ENCODE assay signal across 8 mouse cellular contexts in genomic region chr4:74251348-74252244, GRCm38 (mm10). TPM values are rescaled to one million over a fixed set of nuclear protein-coding genes. Genes with fewer than 3 reads are reported as not detected.
DNase-seq lines count a peak whose midpoint lies in the region; ATAC-seq lines count a peak whose summit lies in the region.

No protein-coding gene starts in this region.

- WGBS in heart, embryonic 10.5 days, result under 1% methylated on average over 68 of the region's 68 CpGs
- under 1% methylated on average over 64 of the region's 68 CpGs for WGBS in kidney, embryonic 15.5 days

- H3K27me3 ChIP-seq in heart, embryonic 10.5 days (ENCODE audit: insufficient read depth, poor library complexity, severe bottlenecking), result no peaks in the 10 kb centered on the region
- no peaks in the 10 kb centered on the region for H3K27me3 ChIP-seq in kidney, embryonic 15.5 days

- DNase-seq in B cell, adult 2 months, result peak; percentile 95 to 96
- DNase-seq in brain, adult 2 months (ENCODE audit: low read depth, low spot score), result peak; percentile 99
- peak; percentile 97 for DNase-seq in heart, embryonic 10.5 days (ENCODE audit: low spot score)
- peak; percentile 95 for DNase-seq in liver
- DNase-seq in spleen, postnatal 4 days (ENCODE audit: low spot score in 2 of 2), result peak; percentile 91 to 96

- peak overlapping the region; percentile 89 for H3K4me3 ChIP-seq in heart, embryonic 10.5 days
- H3K4me3 ChIP-seq in kidney, embryonic 15.5 days (replicated peaks), result peak overlapping the region; percentile 92

- no peaks in the 10 kb centered on the region for H3K9me3 ChIP-seq in heart, embryonic 10.5 days
- no peaks in the 10 kb centered on the region for H3K9me3 ChIP-seq in kidney, embryonic 15.5 days (replicated peaks)

- peak; percentile 95 for ATAC-seq in erythroblast, adult 5-6 weeks (replicated peaks; ENCODE audit: low FRiP score, poor library complexity, severe bottlenecking)
- peak; percentile 98 for ATAC-seq in kidney, embryonic 15.5 days (replicated peaks; ENCODE audit: low FRiP score)
- ATAC-seq in monocyte, adult 5-6 weeks (replicated peaks; ENCODE audit: insufficient number of reproducible peaks, low FRiP score, low TSS enrichment, poor library complexity, severe bottlenecking), result peak; percentile 88

- peak overlapping the region; percentile 90 for H3K27ac ChIP-seq in heart, embryonic 10.5 days
- peak overlapping the region; percentile 89 for H3K27ac ChIP-seq in kidney, embryonic 15.5 days

- H3K9ac ChIP-seq in kidney, embryonic 15.5 days, result peak overlapping the region; percentile 83

- H3K4me2 ChIP-seq in kidney, embryonic 15.5 days, result peak overlapping the region; percentile 80

- H3K36me3 ChIP-seq in heart, embryonic 10.5 days, result no peaks in the 10 kb centered on the region
- H3K36me3 ChIP-seq in kidney, embryonic 15.5 days, result no peaks in the 10 kb centered on the region

- no peaks in the 10 kb centered on the region for H3K4me1 ChIP-seq in heart, embryonic 10.5 days
- H3K4me1 ChIP-seq in kidney, embryonic 15.5 days, result 0 out of 2 replicates have a peak, but pooled peaks cover 2% of the 10 kb centered on the region

RNA-seq across cellular contexts. Expression of gene Kdm4c, which starts 9.3 kb away (rescaled TPM):
- total RNA-seq in erythroblast, adult 5-6 weeks (2015; ENCODE audit: low replicate concordance), result 5.0 and 9.4 TPM in 2 replicates
- 8.5 and 12.1 TPM in 2 replicates for total RNA-seq in erythroblast, adult 5-6 weeks (2017; ENCODE audit: low replicate concordance)
- polyA plus RNA-seq in heart, embryonic 10.5 days (2016; fragmentation: Nextera tagmentation; extraction: Ambion mirVana), result 7.9 and 10.9 TPM in 2 replicates
- 13.2 and 13.4 TPM in 2 replicates for polyA plus RNA-seq in kidney, embryonic 15.5 days (2015; fragmentation: Nextera tagmentation; extraction: Ambion mirVana)
- 34.8 to 55.5 TPM (median 35.1 TPM) in 3 replicates for total RNA-seq in monocyte, adult 5-6 weeks (2017)

Comparison
In these comparisons a context has a peak if more than half of its experiments do, and no peak if none do; other contexts are left out.
1. Peak in every context shown above with its lines: DNase-seq, ATAC-seq, H3K4me3 ChIP-seq and H3K27ac ChIP-seq.